Mouse (Mus musculus) kidney, embryonic 16.5 days (tissue): ENCODE measurements around the gene Fgfr2. TPM values are rescaled to one million over a fixed set of nuclear protein-coding genes. Genes with fewer than 3 reads are reported as not detected.

ENCODE experiments used
- ATAC-seq: fragments of 200-750 bp; cut with Nextera tagmentation; 2 replicates; pipeline ENCODE4 v1.8.0; 2017; ENCODE audit warnings: moderate TSS enrichment; ENCODE audit not compliant: low FRiP score, low TSS enrichment
- H3K27ac ChIP-seq: fragments of 300-500 bp; sonication (generic); 2 replicates; pipeline ENCODE4 v1.5.1; 2014; ENCODE audit warnings: low read length
- H3K27me3 ChIP-seq: fragments of 300-500 bp; sonication (generic); 2 replicates; pipeline ENCODE4 v1.6.1; 2014; ENCODE audit warnings: low read length, control low read depth, mixed read lengths; ENCODE audit not compliant: insufficient read depth
- H3K36me3 ChIP-seq: fragments of 300-500 bp; sonication (generic); 2 replicates; pipeline ENCODE4 v1.6.1; 2014; ENCODE audit warnings: low read length, control low read depth, mixed read lengths; ENCODE audit not compliant: insufficient read depth
- H3K4me1 ChIP-seq: fragments of 300-500 bp; sonication (generic); 2 replicates; pipeline ENCODE4 v1.6.1; 2014; ENCODE audit warnings: low read length, control low read depth, mixed read lengths; ENCODE audit not compliant: insufficient read depth
- H3K4me2 ChIP-seq: fragments of 300-500 bp; sonication (generic); replicated peaks from 2 replicates; pipeline ENCODE4 v1.6.1; 2014; ENCODE audit warnings: low read depth, low read length
- H3K4me3 ChIP-seq: fragments of 300-500 bp; sonication (generic); 2 replicates; pipeline ENCODE4 v1.5.1; 2014; ENCODE audit warnings: mild to moderate bottlenecking, low read length
- H3K9ac ChIP-seq: fragments of 300-500 bp; sonication (generic); replicated peaks from 2 replicates; pipeline ENCODE4 v1.6.1; 2014; ENCODE audit warnings: low read length
- H3K9me3 ChIP-seq: fragments of 300-500 bp; sonication (generic); 2 replicates; pipeline ENCODE4 v1.6.1; 2016; ENCODE audit warnings: low read length, control low read depth
- WGBS: fragments of 180-500 bp; shearing (Covaris S2); extraction: QIAGEN DNeasy Blood & Tissue Kit; methylation state at CpG from one replicate; pipeline ENCODE4 v1.1.7; 2014; 5-methylcytosine and 5-hydroxymethylcytosine counted together
- polyA plus RNA-seq: library from polyadenylated mRNA; unstranded; fragments of >200 nt; fragmentation: Nextera tagmentation; extraction: Ambion mirVana; gene quantifications from 2 replicates; pipeline ENCODE4 v1.2.1, GENCODE M21; 2015

Fgfr2 gene
- polyA plus RNA-seq, 1 experiment from 2014 or later, result 118 TPM

DNA sequence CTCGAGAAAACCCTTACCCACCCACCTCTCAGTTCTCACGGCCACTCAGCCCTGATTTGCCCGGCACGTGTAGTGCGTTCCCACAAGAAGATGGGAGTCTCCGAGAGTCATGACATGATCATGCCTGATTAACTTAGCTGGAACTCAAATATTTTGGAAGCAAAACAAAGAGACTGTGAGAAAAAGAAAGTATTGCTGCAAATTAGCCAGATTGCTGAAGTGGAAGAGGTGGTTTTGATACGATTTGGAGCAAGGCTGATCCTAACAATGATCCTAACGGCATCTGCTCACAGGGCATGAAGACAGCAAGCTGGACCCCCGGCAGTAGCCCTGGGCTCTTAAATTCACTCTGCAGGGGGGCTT lies 2833.7 kb downstream of the Fgfr2 start:
- H3K9ac ChIP-seq, result peak overlapping the region; percentile 40; the same call in 1 of the 2 replicates
- H3K4me3 ChIP-seq, result no peak overlapping the region
- H3K9me3 ChIP-seq, result no peaks in the 10 kb centered on the region
- no peaks in the 10 kb centered on the region for H3K27me3 ChIP-seq
- WGBS, result 22% methylated on average over 9 of the region's 9 CpGs
- H3K36me3 ChIP-seq, result no peaks in the 10 kb centered on the region
- ATAC-seq, result 0 out of 2 replicates have a peak, but pooled peaks have one; percentile 9
- peak overlapping the region; percentile 36 for H3K4me2 ChIP-seq
- no peak overlapping the region for H3K27ac ChIP-seq
- peaks cover 23% of the 10 kb centered on the region for H3K4me1 ChIP-seq

GRCm38 (mm10) chr7:130288719-130289427 lies 2834.3 kb downstream of the Fgfr2 start:
- Histone ChIP-seq H3K4me2 (peak overlapping the region; percentile 36; the same call in 1 of the 2 replicates), H3K9me3 (no peaks in the 10 kb centered on the region), H3K9ac (peak overlapping the region; percentile 40), H3K4me3 (no peak overlapping the region), H3K4me1 (peaks cover 23% of the 10 kb centered on the region), H3K36me3 (no peaks in the 10 kb centered on the region), H3K27me3 (no peaks in the 10 kb centered on the region), H3K27ac (no peak overlapping the region; the same call in 1 of the 2 replicates)
- 49% methylated on average over 11 of the region's 11 CpGs for WGBS
- ATAC-seq, result peak; percentile 8; the same call in 1 of the 2 replicates

DNA sequence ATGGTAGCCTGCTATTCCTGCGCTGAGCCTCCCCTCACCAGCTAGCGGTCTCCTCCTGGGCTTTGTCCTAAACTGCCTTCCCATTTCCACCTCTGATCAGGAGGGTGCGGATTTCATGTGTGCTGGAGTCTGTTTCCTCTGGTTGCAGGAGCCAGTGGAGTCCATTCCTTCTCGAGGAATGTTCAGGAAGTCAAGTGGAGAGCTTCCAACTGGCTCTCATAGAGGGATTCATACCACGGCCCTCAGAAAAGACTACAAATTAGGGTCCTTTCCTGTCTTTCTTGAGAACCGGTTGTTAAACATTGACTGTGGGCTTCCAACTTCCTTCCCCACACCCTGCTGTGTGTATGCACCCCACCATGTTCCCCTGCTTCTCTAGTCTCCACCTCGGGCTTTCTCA lies 2834.9 kb downstream of the Fgfr2 start:
- ATAC-seq, result no peak; the same call in 1 of the 2 replicates
- peaks cover 23% of the 10 kb centered on the region for H3K4me1 ChIP-seq
- no peak overlapping the region for H3K4me2 ChIP-seq
- no peaks in the 10 kb centered on the region for H3K9me3 ChIP-seq
- H3K9ac ChIP-seq, result no peak overlapping the region
- no peaks in the 10 kb centered on the region for H3K27me3 ChIP-seq
- H3K27ac ChIP-seq, result no peak overlapping the region; the same call in 1 of the 2 replicates
- no peaks in the 10 kb centered on the region for H3K36me3 ChIP-seq
- whole genome bisulfite sequencing, result 67% methylated on average over 7 of the region's 7 CpGs
- no peak overlapping the region for H3K4me3 ChIP-seq

DNA sequence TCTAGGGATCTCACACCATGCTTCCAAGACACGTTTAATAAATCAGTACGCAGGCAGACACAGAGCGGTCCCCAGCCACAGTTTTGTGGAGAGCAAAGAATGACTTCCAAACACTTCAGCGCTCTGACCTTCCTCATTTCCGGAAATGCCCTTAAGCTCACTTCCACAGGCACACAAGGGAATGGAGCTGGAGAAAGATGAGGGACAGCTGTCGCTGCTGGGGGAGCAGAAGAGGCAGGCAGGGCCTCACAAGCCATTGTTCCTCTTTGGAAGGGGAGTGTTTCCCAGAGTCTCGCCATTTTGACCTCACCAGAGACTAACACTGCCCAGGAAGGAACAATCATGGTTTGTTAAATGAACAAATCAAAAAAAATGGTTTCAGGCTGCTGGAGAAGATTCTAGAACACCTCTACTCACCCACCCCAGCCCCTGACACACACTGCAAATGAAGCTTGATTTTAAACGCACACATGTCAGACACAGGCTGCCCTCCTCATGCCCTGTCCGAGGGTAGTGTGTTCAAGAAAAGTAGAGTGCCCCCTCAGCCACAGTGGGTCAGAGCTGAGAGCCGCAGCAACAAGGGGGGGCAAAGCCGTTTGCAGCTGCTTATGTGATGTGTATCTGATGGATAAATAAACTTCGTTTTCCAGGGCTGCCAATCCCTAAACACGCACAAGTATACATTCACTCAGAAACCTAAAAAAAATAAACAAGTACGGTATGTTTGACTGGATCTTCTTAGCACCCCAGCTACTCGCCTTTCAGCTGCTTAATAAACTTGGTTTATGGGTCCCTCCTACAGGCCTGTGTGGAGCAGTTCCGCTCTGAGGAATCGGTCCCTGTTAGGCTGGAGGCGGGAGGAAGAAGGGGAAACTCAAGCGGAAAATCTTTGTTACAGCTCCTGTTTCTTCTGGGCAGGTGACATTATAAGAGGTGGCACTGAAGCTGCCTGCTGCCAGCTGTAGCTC lies 2844.1 kb downstream of the Fgfr2 start:
- ATAC-seq, result peak; percentile 84
- peak overlapping the region; percentile 27 for H3K4me2 ChIP-seq
- H3K27ac ChIP-seq, result peak overlapping the region; percentile 92
- H3K9ac ChIP-seq, result peak overlapping the region; percentile 39; the same call in 1 of the 2 replicates
- H3K4me1 ChIP-seq, result peaks cover 23% of the 10 kb centered on the region
- H3K27me3 ChIP-seq, result no peaks in the 10 kb centered on the region
- no peak overlapping the region for H3K4me3 ChIP-seq
- WGBS, result 8% methylated on average over 19 of the region's 19 CpGs
- no peaks in the 10 kb centered on the region for H3K9me3 ChIP-seq
- no peaks in the 10 kb centered on the region for H3K36me3 ChIP-seq

DNA sequence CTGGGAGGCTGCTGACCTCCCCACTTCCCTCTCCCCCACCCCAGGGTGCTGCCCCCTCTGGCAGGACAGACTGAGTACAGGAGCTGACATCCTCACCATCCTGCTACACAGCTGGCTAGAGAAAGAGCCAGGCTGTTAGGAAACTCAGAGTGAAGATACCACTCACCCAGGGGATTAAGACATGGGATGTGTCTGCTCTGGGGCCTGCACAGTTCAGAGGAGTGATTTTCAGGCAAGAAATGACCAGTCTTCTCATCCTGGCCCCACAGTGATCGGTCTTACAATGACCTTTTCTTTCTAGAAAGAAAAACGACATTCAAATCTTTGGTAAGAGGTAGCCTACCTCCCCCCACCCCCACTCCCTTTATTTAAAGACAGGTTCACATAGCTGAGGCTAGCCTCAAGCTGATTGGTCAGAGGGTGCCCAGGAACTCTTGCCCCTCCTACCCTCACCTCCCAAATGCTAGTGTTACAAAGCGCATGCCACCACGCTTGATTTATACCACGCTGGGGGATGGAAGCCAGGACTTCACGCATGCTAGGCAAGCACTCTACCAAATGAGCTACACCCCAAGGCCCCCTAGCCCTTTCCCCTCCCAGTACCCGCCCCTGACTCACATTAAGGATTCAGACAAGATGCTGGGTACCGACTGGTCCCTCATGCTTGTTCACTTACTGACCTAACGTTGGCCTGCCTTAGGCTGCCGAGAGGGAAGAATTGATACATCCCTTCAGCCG lies 2845.0 kb downstream of the Fgfr2 start:
- Histone ChIP-seq H3K4me1 (peaks cover 27% of the 10 kb centered on the region), H3K27ac (peak overlapping the region; percentile 92), H3K27me3 (no peaks in the 10 kb centered on the region), H3K4me3 (no peak overlapping the region), H3K4me2 (peak overlapping the region; percentile 27), H3K36me3 (no peaks in the 10 kb centered on the region), H3K9me3 (no peaks in the 10 kb centered on the region), H3K9ac (peak overlapping the region; percentile 39; the same call in 1 of the 2 replicates)
- WGBS, result 20% methylated on average over 11 of the region's 11 CpGs
- peak; percentile 88 for ATAC-seq

- peak; percentile 58 for ATAC-seq
- no peaks in the 10 kb centered on the region for H3K36me3 ChIP-seq
- H3K4me3 ChIP-seq, result no peak overlapping the region
- H3K4me2 ChIP-seq, result no peak overlapping the region
- H3K27ac ChIP-seq, result no peak overlapping the region
- no peaks in the 10 kb centered on the region for H3K9me3 ChIP-seq
- H3K27me3 ChIP-seq, result no peaks in the 10 kb centered on the region
- peaks cover 29% of the 10 kb centered on the region for H3K4me1 ChIP-seq
- WGBS, result 7% methylated on average over 16 of the region's 16 CpGs
- H3K9ac ChIP-seq, result no peak overlapping the region
These were observed 2849.9 kb downstream of the Fgfr2 start for GRCm38 (mm10) chr7:130273265-130273664.

- Histone ChIP-seq H3K4me1 (peaks cover 28% of the 10 kb centered on the region), H3K4me3 (no peak overlapping the region), H3K27me3 (no peaks in the 10 kb centered on the region), H3K4me2 (no peak overlapping the region), H3K9ac (no peak overlapping the region), H3K9me3 (no peaks in the 10 kb centered on the region), H3K27ac (no peak overlapping the region), H3K36me3 (no peaks in the 10 kb centered on the region)
- no peak for ATAC-seq
- 82% methylated on average over 5 of the region's 5 CpGs for WGBS
These were observed 2852.3 kb downstream of the Fgfr2 start for GRCm38 (mm10) chr7:130270807-130271206.

DNA sequence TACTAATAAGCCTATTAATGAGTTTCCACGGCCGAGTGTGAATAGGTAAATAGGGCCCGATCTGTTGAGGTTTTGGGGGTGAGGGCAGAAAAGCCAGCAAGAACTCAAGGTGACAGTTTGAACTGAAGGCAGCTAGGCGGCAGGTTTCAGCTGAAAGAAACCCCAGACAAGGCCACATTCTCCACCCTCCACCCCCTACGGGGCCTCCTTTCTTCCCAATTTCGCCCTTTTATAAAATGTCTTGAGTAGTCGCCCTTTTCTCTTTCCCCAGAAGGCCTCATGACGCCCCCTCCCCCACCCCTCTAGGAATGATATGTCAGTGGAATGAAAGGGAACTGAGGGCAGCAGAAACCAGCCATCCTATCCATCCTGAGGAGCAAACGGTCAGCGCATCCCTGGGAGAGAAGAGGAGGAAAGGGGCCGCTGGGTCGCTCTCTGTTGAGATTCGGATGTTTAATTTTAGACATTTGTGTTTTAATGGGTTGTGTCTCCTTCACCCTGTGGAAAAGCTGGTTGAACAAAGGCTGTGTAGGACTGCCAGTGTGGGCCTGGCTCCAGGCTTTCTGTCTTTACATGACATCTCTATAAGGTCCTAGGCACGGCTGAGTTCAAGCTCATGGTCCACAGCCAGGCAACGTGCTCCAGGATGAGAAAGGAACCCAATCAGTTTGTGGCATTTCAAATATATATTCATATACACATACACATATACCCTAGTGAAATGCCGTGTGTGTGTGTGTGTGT lies 2853.9 kb downstream of the Fgfr2 start:
- no peak overlapping the region for H3K9ac ChIP-seq
- ATAC-seq, result no peak
- peaks cover 30% of the 10 kb centered on the region for H3K4me1 ChIP-seq
- H3K27me3 ChIP-seq, result no peaks in the 10 kb centered on the region
- no peak overlapping the region for H3K4me2 ChIP-seq
- 58% methylated on average over 16 of the region's 16 CpGs for WGBS
- H3K9me3 ChIP-seq, result no peaks in the 10 kb centered on the region
- H3K27ac ChIP-seq, result no peak overlapping the region
- H3K4me3 ChIP-seq, result no peak overlapping the region
- no peaks in the 10 kb centered on the region for H3K36me3 ChIP-seq

DNA sequence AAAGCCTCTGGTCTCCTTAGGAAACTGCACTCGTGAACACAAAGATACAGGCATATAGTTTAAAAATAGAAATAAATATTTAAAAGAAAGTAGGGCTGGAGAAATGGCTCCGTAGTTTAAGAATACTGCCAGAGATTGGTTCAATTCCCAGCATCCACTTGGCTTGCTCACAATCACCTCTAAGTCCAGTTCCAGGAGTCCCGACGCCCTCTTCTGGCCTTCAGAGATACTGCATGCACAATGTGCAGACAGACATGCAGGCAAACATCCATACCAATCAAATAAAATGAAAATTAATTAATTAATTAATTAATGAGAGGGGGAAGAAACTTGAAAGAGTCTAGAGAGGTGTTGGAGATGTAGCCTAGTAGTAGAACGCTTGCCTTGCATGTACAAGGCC lies 2856.1 kb downstream of the Fgfr2 start:
- Histone ChIP-seq H3K36me3 (no peaks in the 10 kb centered on the region), H3K4me1 (peaks cover 35% of the 10 kb centered on the region), H3K4me2 (0 out of 2 replicates have a peak overlapping the region, but pooled peaks have one; percentile 83), H3K27ac (0 out of 2 replicates have a peak overlapping the region, but pooled peaks have one; percentile 95), H3K9me3 (no peaks in the 10 kb centered on the region), H3K9ac (no peak overlapping the region), H3K27me3 (no peaks in the 10 kb centered on the region), H3K4me3 (no peak overlapping the region)
- ATAC-seq, result no peak
- 49% methylated on average over 5 of the region's 5 CpGs for WGBS
